In genomic region chr12:33592431-33592911, GRCm38 (mm10) we compare ENCODE assay signal across 10 mouse cellular contexts.
A peak's percentile ranks its signal among the peaks of the same experiment; 100 is the strongest.
DNase-seq lines count a peak whose midpoint lies in the region; ATAC-seq lines count a peak whose summit lies in the region.
"Had no signal": no experiment of that assay in that cellular context is flagged by ENCODE, and none has a peak within 500 bp of the region (broad histone marks: within the 10 kb centered on the region; RNA-seq: fewer than 3 reads in every experiment).

No protein-coding gene starts in this region.

- no peak overlapping the region for H3K4me2 ChIP-seq in forebrain, embryonic 11.5 days (ENCODE audit: low read depth, low read length, severe bottlenecking)
- H3K4me2 ChIP-seq in hindbrain, embryonic 15.5 days = peak overlapping the region; percentile 34
- H3K4me2 ChIP-seq in midbrain, embryonic 16.5 days (ENCODE audit: low read length) = peak overlapping the region; percentile 51
- H3K4me2 ChIP-seq: liver, embryonic 11.5 days had no signal

- H3K4me1 ChIP-seq in forebrain, embryonic 10.5 days = peaks cover 16% of the 10 kb centered on the region
- peaks cover 4% of the 10 kb centered on the region; the same call in 1 of the 2 replicates for H3K4me1 ChIP-seq in forebrain, embryonic 11.5 days (replicated peaks; ENCODE audit: control insufficient read depth, insufficient read depth, low read length)
- H3K4me1 ChIP-seq in hindbrain, embryonic 15.5 days (replicated peaks) = no peaks in the 10 kb centered on the region
- peaks cover 4% of the 10 kb centered on the region for H3K4me1 ChIP-seq in midbrain, embryonic 16.5 days (ENCODE audit: control insufficient read depth, insufficient read depth, low read length)

- no peaks in the 10 kb centered on the region for H3K9me3 ChIP-seq in forebrain, embryonic 10.5 days
- H3K9me3 ChIP-seq in forebrain, embryonic 11.5 days (ENCODE audit: control insufficient read depth, low read length) = no peaks in the 10 kb centered on the region
- H3K9me3 ChIP-seq in hindbrain, embryonic 15.5 days = no peaks in the 10 kb centered on the region
- no peaks in the 10 kb centered on the region for H3K9me3 ChIP-seq in midbrain, embryonic 16.5 days (replicated peaks; ENCODE audit: control insufficient read depth, low read length, poor library complexity, severe bottlenecking)

- no peak for ATAC-seq in forebrain, embryonic 11.5 days (replicated peaks; ENCODE audit: low FRiP score)
- no peak for ATAC-seq in hindbrain, embryonic 15.5 days (ENCODE audit: low FRiP score, low read depth)
- peak; percentile 66 for ATAC-seq in midbrain, embryonic 16.5 days
- no peak for ATAC-seq in monocyte, adult 5-6 weeks (replicated peaks; ENCODE audit: insufficient number of reproducible peaks, low FRiP score, low TSS enrichment, poor library complexity, severe bottlenecking)

- no peak overlapping the region for H3K4me3 ChIP-seq in forebrain, embryonic 10.5 days
- H3K4me3 ChIP-seq in forebrain, embryonic 11.5 days (ENCODE audit: low read depth, low read length) = no peak overlapping the region
- no peak overlapping the region for H3K4me3 ChIP-seq in hindbrain, embryonic 15.5 days
- peak overlapping the region; percentile 23; the same call in 1 of the 2 replicates for H3K4me3 ChIP-seq in midbrain, embryonic 16.5 days (ENCODE audit: low read depth, low read length)

- H3K36me3 ChIP-seq in forebrain, embryonic 10.5 days (replicated peaks) = no peaks in the 10 kb centered on the region
- no peaks in the 10 kb centered on the region for H3K36me3 ChIP-seq in forebrain, embryonic 11.5 days (ENCODE audit: control insufficient read depth, insufficient read depth, low read length)
- no peaks in the 10 kb centered on the region for H3K36me3 ChIP-seq in hindbrain, embryonic 15.5 days
- no peaks in the 10 kb centered on the region for H3K36me3 ChIP-seq in midbrain, embryonic 16.5 days (ENCODE audit: control insufficient read depth, insufficient read depth, low read length)

- no peaks in the 10 kb centered on the region for H3K27me3 ChIP-seq in forebrain, embryonic 10.5 days (ENCODE audit: poor library complexity, severe bottlenecking)
- H3K27me3 ChIP-seq in forebrain, embryonic 11.5 days (ENCODE audit: control insufficient read depth, insufficient read depth, low read length) = no peaks in the 10 kb centered on the region
- H3K27me3 ChIP-seq in hindbrain, embryonic 15.5 days = no peaks in the 10 kb centered on the region
- no peaks in the 10 kb centered on the region for H3K27me3 ChIP-seq in midbrain, embryonic 16.5 days (ENCODE audit: control insufficient read depth, insufficient read depth, low read depth, low read length)

- no peak overlapping the region for H3K9ac ChIP-seq in forebrain, embryonic 11.5 days (ENCODE audit: low read length)
- no peak overlapping the region for H3K9ac ChIP-seq in hindbrain, embryonic 15.5 days
- H3K9ac ChIP-seq in midbrain, embryonic 16.5 days (ENCODE audit: low read depth, low read length) = 0 out of 2 replicates have a peak overlapping the region, but pooled peaks have one; percentile 46

- no peak for DNase-seq in forebrain, embryonic 10.5 days (ENCODE audit: extremely low spot score, low spot score)
- no peak for DNase-seq in forebrain, embryonic 11.5 days (ENCODE audit: low spot score)
- peak; percentile 56 for DNase-seq in embryo, embryonic 11 days
- DNase-seq in thymus, postnatal 14 days = no peak
- no peak for DNase-seq in right cerebral cortex, postnatal 25 days
- DNase-seq: heart, postnatal 36 days had no signal

- 64% methylated on average over 6 of the region's 6 CpGs for WGBS in forebrain, embryonic 10.5 days
- WGBS in forebrain, embryonic 11.5 days = 53% methylated on average over 6 of the region's 6 CpGs
- WGBS in hindbrain, embryonic 15.5 days = 36% methylated on average over 6 of the region's 6 CpGs
- WGBS in midbrain, embryonic 16.5 days = 35% methylated on average over 6 of the region's 6 CpGs

- 0 out of 2 replicates have a peak overlapping the region, but pooled peaks have one; percentile 8 for H3K27ac ChIP-seq in forebrain, embryonic 10.5 days
- no peak overlapping the region for H3K27ac ChIP-seq in forebrain, embryonic 11.5 days (ENCODE audit: low read depth, low read length)
- no peak overlapping the region for H3K27ac ChIP-seq in hindbrain, embryonic 15.5 days (replicated peaks)
- H3K27ac ChIP-seq in midbrain, embryonic 16.5 days (ENCODE audit: low read length) = no peak overlapping the region
